Mouse (Mus musculus) testis, adult 2 months (tissue): ENCODE results near the gene Ptges3.

Source experiments
- CTCF ChIP-seq: fragments of 200-500 bp; IDR thresholded peaks from 2 replicates; pipeline ENCODE4 v1.5.1; 2012; ENCODE audit warnings: low read depth, mild to moderate bottlenecking, inconsistent platforms, low read length, moderate library complexity; ENCODE audit not compliant: control insufficient read depth, insufficient read depth, insufficient replicate concordance
- POLR2A ChIP-seq: fragments of 200-500 bp; IDR thresholded peaks from 2 replicates; pipeline ENCODE4 v1.6.1; 2012; ENCODE audit warnings: low read depth, mild to moderate bottlenecking, inconsistent platforms, low read length, moderate library complexity; ENCODE audit not compliant: control insufficient read depth

- TF ChIP-seq CTCF (no peak), POLR2A (no peak)
Measured at GRCm38 (mm10) chr10:128081807-128082476, 23.2 kb downstream of the Ptges3 start.
